Mouse (Mus musculus) ZHBTc4 (cell line): ENCODE data around the gene Slc28a3.

ENCODE experiments used
- DNase-seq: peaks from one replicate; pipeline ENCODE4 v3.0.0-alpha.2; 2011; ENCODE audit warnings: low read depth, low spot score

Slc28a3 gene

DNA sequence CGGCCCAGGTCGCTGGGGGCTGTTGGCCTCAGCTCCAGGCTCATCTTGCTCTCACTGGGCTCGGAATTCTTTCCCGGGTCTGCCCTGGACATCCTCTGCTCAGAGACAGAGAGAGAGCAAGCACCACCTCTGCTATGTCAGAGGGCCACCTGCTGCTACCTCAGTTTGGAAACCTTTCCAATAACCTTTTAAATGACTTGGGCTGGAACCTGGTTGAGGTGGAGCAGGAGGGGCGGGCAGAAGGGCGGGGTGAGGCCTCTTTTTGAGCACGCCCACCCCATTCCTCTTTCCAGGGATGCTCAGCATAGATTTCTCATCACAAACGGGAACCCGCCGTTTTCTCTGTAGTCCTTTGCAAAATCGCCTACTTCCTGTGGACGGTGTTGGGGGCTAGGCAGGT lies at the start of gene Slc28a3:
Slc28a3 (minus strand) TSS at position 162 of the 400 bp plus-strand sequence.
- peak; percentile 62 for DNase-seq

- DNase-seq = no peak
Observed at GRCm38 (mm10) chr13:58657987-58658386, 47.3 kb upstream of the Slc28a3 start.

- no peak for DNase-seq
Observed at GRCm38 (mm10) chr13:58656885-58657284, 46.2 kb upstream of the Slc28a3 start.

GRCm38 (mm10) chr13:58655552-58655951 lies 44.9 kb upstream of the Slc28a3 start:
- DNase-seq = peak; percentile 85

DNA sequence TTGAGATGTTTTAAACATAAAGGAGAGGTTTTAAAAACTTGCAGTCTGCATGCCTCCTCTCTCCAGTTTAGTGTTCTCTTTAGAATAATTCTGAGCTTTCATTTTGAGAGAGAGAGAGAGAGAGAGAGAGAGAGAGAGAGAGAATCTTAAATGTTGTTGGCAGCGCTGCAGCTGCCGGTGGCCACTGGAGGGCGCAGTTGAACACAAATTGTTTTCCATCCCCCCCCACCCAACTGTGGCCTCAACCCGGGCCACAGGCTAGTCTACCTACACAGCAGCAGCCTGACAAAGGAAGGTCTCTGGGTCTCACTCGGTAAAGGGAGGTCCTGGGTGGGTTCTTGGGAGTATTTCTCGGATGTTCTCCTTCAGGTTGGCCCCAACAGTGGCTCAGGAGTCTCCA lies 29.7 kb upstream of the Slc28a3 start:
- DNase-seq = peak; percentile 83

DNA sequence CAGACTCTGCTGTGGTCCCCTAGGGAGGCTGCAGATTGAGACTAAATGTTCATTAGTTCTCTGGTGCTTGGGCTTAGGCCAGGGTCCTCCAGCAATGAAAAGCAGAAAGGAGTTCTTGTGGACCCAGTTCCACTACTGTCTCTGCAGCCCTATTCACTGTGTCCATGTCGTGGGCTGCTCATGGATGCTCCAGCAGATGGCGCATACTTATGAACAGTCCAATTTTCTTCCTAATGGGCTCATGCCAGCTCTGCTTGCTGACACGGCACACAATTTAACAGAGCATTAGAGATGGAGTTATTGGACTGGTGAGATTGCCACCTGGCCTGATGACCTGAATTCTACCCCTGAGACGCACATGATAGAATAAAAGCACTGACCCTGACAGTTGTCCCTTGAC lies 28.3 kb upstream of the Slc28a3 start:
- DNase-seq = peak; percentile 57

DNA sequence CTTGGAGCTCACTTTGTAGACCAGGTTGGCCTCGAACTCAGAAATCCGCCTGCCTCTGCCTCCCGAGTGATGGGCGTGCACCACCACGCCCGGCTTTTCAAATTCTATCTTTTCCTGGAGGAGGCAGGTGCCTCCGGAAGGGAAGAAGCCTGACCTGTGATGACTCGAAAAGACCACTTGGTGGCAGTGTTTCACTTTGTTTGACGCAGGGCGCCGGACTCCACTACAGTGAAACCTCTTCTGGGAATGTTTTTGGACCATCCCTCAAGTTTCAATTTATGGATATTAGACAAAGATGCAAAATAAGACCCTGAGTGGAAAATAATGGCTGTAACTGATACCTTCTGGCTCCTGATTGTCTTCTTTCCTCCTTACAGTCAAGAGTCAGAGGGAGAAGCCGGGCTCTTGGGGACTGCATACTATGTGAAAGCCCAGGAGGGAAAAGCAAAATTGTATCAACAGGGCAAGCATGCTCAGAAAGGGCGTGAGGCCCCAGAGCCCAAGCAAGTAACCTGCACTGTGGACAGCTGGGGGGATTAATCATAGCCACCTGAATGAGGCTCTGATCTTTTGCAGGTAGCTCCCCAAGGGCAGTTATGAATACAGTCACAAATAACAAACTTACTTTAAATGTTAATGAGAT lies 26.8 kb upstream of the Slc28a3 start:
- peak; percentile 90 for DNase-seq

- DNase-seq = peak; percentile 93
Observed at GRCm38 (mm10) chr13:58633887-58634286, 23.2 kb upstream of the Slc28a3 start.

DNA sequence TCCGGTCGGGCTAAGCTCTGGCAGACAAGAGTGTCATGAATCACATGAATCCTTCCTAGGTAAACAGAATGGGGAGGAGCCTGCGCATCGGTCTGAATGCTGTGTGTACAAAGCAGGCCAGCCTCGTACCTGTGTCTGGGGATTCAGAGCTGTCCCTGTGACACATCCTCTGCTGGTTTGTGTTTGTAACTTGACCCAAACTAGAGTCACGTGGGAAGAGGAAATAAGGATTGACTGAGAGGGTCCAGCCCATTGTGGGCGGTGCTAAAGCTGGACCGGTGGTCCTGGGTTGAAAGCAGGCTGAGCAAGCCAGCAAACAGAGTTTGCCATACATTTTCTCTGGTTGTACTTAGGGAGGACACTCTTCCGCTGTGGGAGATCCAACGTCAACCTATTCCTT lies 20.1 kb upstream of the Slc28a3 start:
- peak; percentile 68 for DNase-seq

GRCm38 (mm10) chr13:58629365-58630050 lies 18.8 kb upstream of the Slc28a3 start:
- DNase-seq = peak; percentile 71

GRCm38 (mm10) chr13:58622647-58623046 lies 12.0 kb upstream of the Slc28a3 start:
- DNase-seq = no peak

DNA sequence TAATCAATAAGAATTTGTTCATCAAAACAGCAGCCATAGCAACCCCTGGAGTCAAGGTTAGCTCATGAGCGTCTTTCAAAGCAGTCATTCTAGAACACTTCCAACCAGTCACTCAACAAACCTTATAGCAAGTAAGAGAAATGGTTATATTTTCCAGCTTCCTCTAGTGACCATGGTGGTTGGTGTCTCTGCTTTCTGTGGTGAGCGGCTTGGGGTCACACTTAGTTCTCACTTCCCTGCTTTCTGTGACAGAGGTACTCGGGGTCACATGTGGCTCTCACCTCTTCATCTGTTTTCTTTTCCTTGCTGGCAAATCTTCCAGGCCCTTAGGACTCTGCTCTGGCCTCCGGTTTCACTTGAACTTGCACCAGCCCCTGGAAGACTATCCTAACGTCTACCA lies 8.6 kb upstream of the Slc28a3 start:
- DNase-seq = no peak

DNA sequence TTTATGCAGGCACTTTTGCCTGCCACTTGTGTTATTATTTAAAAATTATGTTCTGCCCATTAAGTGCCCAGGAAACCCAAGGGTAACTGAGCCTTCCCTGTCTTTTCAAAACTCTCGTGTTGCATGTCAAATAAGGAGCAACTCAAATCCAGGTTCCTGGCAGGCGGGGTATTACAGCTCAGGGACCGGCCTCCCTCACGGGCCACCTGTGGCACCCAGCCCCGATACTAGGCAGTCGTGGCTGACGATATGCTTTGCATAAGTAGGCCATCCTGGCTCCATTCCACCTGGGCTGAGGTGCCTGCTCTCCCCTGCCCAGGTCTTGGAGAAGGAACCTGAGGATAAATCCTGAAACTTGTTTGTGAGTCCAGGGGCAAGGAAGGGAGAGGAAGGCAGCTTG lies 618 bp downstream of the Slc28a3 start:
- DNase-seq = no peak

DNA sequence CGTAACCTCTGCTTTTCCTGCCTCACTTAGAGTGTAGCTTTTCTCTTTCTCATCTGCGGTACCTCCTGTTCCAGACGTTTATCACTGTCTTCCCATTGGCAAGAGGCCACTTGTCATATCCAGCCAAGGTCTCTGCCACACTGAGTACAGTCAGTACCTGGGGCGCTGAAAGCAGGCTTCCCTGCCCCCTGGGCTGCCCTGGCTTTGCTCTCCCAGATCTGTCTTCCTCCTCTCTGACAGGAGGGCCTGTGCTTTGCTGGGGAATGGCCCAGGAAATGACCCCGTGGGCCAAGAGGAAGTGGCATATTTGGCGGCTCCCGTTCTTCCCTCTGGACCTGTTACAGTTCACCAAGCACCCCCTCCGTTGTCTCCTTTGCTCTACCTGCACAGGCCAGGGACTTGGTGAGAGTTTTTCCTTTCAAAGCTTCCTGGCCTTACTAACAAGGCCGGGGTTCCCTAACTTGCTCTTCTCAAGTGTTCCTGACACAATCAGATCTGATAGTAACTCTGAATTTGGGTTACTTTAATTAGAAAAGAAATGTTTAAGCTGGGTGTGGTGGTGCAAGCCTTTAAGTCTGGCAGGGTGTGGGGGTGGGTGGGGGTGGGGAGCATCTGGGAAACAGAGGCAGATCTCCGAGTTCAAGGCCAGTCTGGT lies 9.3 kb downstream of the Slc28a3 start:
- peak; percentile 68 for DNase-seq

DNA sequence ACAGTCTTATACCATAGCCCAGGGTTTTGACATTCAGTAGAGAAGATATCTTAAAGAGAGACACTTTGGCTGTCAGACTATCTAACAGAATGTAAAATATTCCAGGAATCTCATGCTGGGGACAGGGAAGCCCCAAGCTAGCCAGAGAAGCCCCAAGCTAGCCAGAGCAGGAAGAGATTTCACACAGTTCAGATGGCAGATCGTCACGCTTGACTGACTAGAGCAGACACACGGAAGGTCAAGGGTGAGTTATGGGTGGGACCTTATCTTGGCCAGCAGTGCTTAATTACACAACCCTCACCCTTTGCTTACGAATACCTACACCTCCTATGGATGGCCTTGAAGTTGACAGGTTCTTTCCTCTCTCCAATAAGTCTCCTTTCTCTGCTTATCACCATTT lies 12.1 kb downstream of the Slc28a3 start:
- DNase-seq = peak; percentile 71

GRCm38 (mm10) chr13:58593129-58593528 lies 17.5 kb downstream of the Slc28a3 start:
- DNase-seq = peak; percentile 93

DNA sequence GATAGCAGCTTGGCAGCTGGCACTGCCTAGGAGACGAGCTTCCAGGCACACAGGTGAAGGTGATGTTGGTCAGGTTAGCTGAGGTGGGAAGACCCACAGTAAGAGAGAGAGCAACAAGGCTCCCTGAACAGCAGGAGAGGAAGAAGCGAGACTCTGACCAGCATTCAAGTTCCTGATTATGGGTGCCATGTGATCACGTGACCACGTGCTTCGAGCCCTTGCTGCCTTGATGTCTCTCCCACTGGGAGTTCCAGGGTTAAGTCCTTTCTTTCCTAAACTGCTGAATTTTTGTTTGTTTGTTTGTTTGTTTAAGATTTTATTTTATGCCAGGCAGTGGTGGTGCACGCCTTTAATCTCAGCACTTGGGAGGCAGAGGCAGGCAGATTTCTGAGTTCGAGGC lies 18.8 kb downstream of the Slc28a3 start:
- DNase-seq = no peak

- peak; percentile 80 for DNase-seq
Observed at GRCm38 (mm10) chr13:58590630-58591029, 20.0 kb downstream of the Slc28a3 start.

DNA sequence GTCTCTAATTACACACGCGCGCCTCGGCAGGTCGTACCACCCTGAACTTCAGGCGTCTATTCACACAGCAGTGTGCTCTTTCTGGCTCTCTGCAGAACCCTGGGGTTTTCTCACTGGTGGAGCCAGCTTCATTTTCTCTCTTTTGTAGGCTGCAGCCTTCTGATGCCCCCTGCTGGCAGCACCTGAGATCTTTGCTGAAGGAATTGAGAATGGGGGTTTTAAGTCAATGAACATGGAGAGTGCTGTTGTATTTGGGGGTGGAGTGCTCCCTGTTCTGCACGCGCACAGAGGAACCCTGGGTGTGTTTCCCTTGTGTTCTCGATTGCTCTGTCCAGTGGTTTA lies 21.2 kb downstream of the Slc28a3 start:
- peak; percentile 88 for DNase-seq

GRCm38 (mm10) chr13:58588655-58589516 lies 21.8 kb downstream of the Slc28a3 start:
- no peak for DNase-seq

GRCm38 (mm10) chr13:58587962-58588361 lies 22.7 kb downstream of the Slc28a3 start:
- no peak for DNase-seq

DNA sequence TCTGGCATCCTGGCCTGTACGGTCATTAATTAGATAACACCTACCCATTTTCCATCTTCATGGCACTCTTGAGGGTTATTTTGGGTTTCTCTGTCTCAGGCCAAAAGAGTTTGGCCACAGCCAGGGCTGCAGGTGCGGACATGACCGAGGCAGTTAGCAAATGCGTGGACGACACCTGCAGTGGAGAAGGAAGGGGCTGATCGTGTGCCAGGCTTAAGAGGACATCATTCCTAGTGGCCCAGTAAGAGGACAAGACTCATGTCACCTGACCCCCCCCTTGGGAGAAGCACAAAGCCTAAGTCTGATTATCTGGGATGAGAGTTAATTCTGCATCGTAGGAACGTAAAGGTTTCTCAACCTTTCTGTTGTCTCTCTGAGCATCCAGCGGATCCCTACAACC lies 44.5 kb downstream of the Slc28a3 start:
- no peak for DNase-seq
